Mouse (Mus musculus) spleen, adult 2 months (tissue): ENCODE measurements around the gene Actl10.

Source experiments
- CTCF ChIP-seq: fragments of 200-500 bp; IDR thresholded peaks from 2 replicates; pipeline ENCODE4 v1.5.1; 2011; ENCODE audit warnings: mild to moderate bottlenecking, inconsistent platforms; ENCODE audit not compliant: insufficient read depth, insufficient read length, insufficient replicate concordance; ENCODE audit errors: extremely low read depth
- POLR2A ChIP-seq: fragments of 200-500 bp; IDR thresholded peaks from 2 replicates; pipeline ENCODE4 v1.6.1; 2011; ENCODE audit warnings: low read depth, low read length, inconsistent platforms

DNA sequence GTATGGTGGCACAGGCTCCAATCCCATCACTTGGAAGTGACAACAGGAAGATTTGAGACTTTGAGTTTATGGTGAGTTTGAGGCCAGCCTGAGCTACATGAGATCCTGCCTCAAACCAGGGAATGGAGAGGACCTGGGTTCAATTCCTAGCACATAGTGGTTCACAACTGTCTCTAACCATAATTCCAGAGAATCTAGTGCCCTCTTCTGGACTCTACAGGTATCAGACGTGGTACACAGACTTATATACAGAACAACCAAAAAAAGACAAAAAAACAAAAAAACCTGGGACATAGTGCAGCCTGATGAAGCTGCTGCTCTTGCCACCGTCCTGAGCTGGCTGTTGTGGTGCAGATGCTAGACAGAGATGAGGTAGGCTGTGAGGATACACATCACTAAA, 9.9 kb upstream of the Actl10 start:
- no peak for TF ChIP-seq CTCF
- no peak for TF ChIP-seq POLR2A
